Comparison of ENCODE assay signal across 23 mouse cellular contexts in genomic region chr1:157415771-157416170, GRCm38 (mm10). TPM values are rescaled to one million over a fixed set of nuclear protein-coding genes. Genes with fewer than 3 reads are reported as not detected.
A peak's percentile ranks its signal among the peaks of the same experiment; 100 is the strongest.
DNase-seq lines count a peak whose midpoint lies in the region; ATAC-seq and TF ChIP-seq lines count a peak whose summit lies in the region.
"Had no signal": no experiment of that assay in that cellular context is flagged by ENCODE, and none has a peak within 500 bp of the region (broad histone marks: within the 10 kb centered on the region; RNA-seq: fewer than 3 reads in every experiment).

No protein-coding gene starts in this region.

- no peak overlapping the region for H3K4me2 ChIP-seq in heart, postnatal 0 days (ENCODE audit: low read depth, low read length)
- H3K4me2 ChIP-seq in lung, embryonic 15.5 days, result peak overlapping the region; percentile 8; the same call in 1 of the 2 replicates
- H3K4me2 ChIP-seq: hindbrain, embryonic 15.5 days; intestine, embryonic 15.5 days; limb, embryonic 15.5 days; neural tube, embryonic 15.5 days had no signal

- DNase-seq in heart, adult 11 months, result peak; percentile 91
- DNase-seq in heart, postnatal 4 days, result no peak
- no peak for DNase-seq in heart, postnatal 0 days (ENCODE audit: low spot score)
- DNase-seq in heart, adult 9 months (ENCODE audit: low spot score in 2 of 2), result no peak
- no peak for DNase-seq in lung, postnatal 4 days
- peak; percentile 13 for DNase-seq in lung, postnatal 36 days
- DNase-seq in cerebellum, adult 11-12 months, result no peak
- DNase-seq: adrenal gland, postnatal 36 days; cerebellum, adult 8-10 months; gastrocnemius, postnatal 10 days; heart, adult 18-20 months; kidney, postnatal 14 days; liver, postnatal 0 days; right cerebral cortex, postnatal 14 days; thymus, postnatal 36 days had no signal

- TF ChIP-seq EP300 in heart, postnatal 0 days (IDR thresholded peaks at IDR 0.05; ENCODE audit: low read depth), result no peak

- H3K9ac ChIP-seq in heart, postnatal 0 days (replicated peaks; ENCODE audit: low read depth, low read length), result no peak overlapping the region
- no peak overlapping the region for H3K9ac ChIP-seq in lung, embryonic 15.5 days
- H3K9ac ChIP-seq: hindbrain, embryonic 15.5 days; intestine, embryonic 15.5 days; limb, embryonic 15.5 days; liver, postnatal 0 days; neural tube, embryonic 15.5 days had no signal

- TF ChIP-seq CTCF in heart, postnatal 0 days (IDR thresholded peaks at IDR 0.05; ENCODE audit: low read depth), result no peak

- H3K36me3 ChIP-seq in heart, postnatal 0 days (replicated peaks; ENCODE audit: control insufficient read depth, insufficient read depth, low read length), result peaks cover 9% of the 10 kb centered on the region
- peaks cover 6% of the 10 kb centered on the region for H3K36me3 ChIP-seq in lung, embryonic 15.5 days
- H3K36me3 ChIP-seq: intestine, embryonic 15.5 days; neural tube, embryonic 15.5 days had no signal

- no peaks in the 10 kb centered on the region for H3K9me3 ChIP-seq in heart, postnatal 0 days (replicated peaks; ENCODE audit: control insufficient read depth, low read length)
- H3K9me3 ChIP-seq in lung, embryonic 15.5 days, result no peaks in the 10 kb centered on the region
- H3K9me3 ChIP-seq: forebrain, embryonic 10.5 days; hindbrain, embryonic 15.5 days; intestine, embryonic 15.5 days; limb, embryonic 15.5 days; neural tube, embryonic 15.5 days had no signal

- no peak overlapping the region for H3K4me3 ChIP-seq in heart, postnatal 0 days (ENCODE audit: low read depth, low read length)
- H3K4me3 ChIP-seq in lung, embryonic 15.5 days, result no peak overlapping the region
- H3K4me3 ChIP-seq: forebrain, embryonic 10.5 days; hindbrain, embryonic 15.5 days; intestine, embryonic 15.5 days; limb, embryonic 15.5 days; neural tube, embryonic 15.5 days had no signal

- H3K27me3 ChIP-seq in heart, postnatal 0 days (ENCODE audit: control insufficient read depth, insufficient read depth, low read length), result no peaks in the 10 kb centered on the region
- H3K27me3 ChIP-seq in lung, embryonic 15.5 days, result no peaks in the 10 kb centered on the region
- H3K27me3 ChIP-seq: hindbrain, embryonic 15.5 days; intestine, embryonic 15.5 days; limb, embryonic 15.5 days; neural tube, embryonic 15.5 days had no signal

- ATAC-seq in heart, postnatal 0 days (ENCODE audit: insufficient read depth, low read depth), result no peak
- no peak for ATAC-seq in lung, embryonic 15.5 days (ENCODE audit: borderline replicate concordance, extremely low read depth, low FRiP score, low TSS enrichment)
- ATAC-seq: CD4-positive, CD25-positive, alpha-beta regulatory T cell, adult 4 months; intestine, embryonic 15.5 days; liver, postnatal 0 days; midbrain, embryonic 16.5 days had no signal

- 50% methylated on average over 3 of the region's 3 CpGs for WGBS in heart, postnatal 0 days
- WGBS in lung, embryonic 15.5 days, result 61% methylated on average over 3 of the region's 3 CpGs

- peaks cover 19% of the 10 kb centered on the region for H3K4me1 ChIP-seq in heart, postnatal 0 days (ENCODE audit: control insufficient read depth, insufficient read depth)
- peaks cover 8% of the 10 kb centered on the region for H3K4me1 ChIP-seq in lung, embryonic 15.5 days
- H3K4me1 ChIP-seq: limb, embryonic 15.5 days had no signal

- peak overlapping the region; percentile 83 for H3K27ac ChIP-seq in heart, postnatal 0 days (ENCODE audit: low read depth)
- H3K27ac ChIP-seq in lung, embryonic 15.5 days, result peak overlapping the region; percentile 41; the same call in 1 of the 2 replicates
- H3K27ac ChIP-seq: forebrain, embryonic 10.5 days; hindbrain, embryonic 15.5 days; intestine, embryonic 15.5 days; limb, embryonic 15.5 days; neural tube, embryonic 15.5 days had no signal

RNA-seq across cellular contexts. Expression of gene Rasal2, which starts 3.4 kb away (rescaled TPM):
- total RNA-seq in heart, postnatal 4 days (2021), result 10 to 100 TPM; 32.6 to 35.7 TPM
- total RNA-seq in heart, postnatal 0 days (2014; rRNA removed; ENCODE audit: low replicate concordance), result 28.9 and 35.9 TPM in 2 replicates
- polyA plus RNA-seq in heart, postnatal 0 days (2015; fragmentation: Nextera tagmentation; extraction: Ambion mirVana), result 18.5 and 20.2 TPM in 2 replicates
- polyA plus RNA-seq in lung, embryonic 15.5 days (2015; fragmentation: Nextera tagmentation; extraction: Ambion mirVana), result 8.9 and 9.5 TPM in 2 replicates
- polyA plus RNA-seq: CD4-positive, CD25-positive, alpha-beta regulatory T cell, adult 4 months had no signal

RNA-seq across cellular contexts. Expression of gene Cryzl2, which starts 42.6 kb away (rescaled TPM):
- 10 to 100 TPM; 20.1 to 22.8 TPM for total RNA-seq in heart, postnatal 4 days (2021)
- total RNA-seq in heart, postnatal 0 days (2014; rRNA removed; ENCODE audit: low replicate concordance), result 31.0 and 45.7 TPM in 2 replicates
- 38.1 and 38.5 TPM in 2 replicates for polyA plus RNA-seq in heart, postnatal 0 days (2015; fragmentation: Nextera tagmentation; extraction: Ambion mirVana)
- 11.4 and 13.4 TPM in 2 replicates for polyA plus RNA-seq in lung, embryonic 15.5 days (2015; fragmentation: Nextera tagmentation; extraction: Ambion mirVana)

Comparison
In these comparisons a context has a peak if more than half of its experiments do, and no peak if none do; other contexts are left out.
1. DNase-seq: peak in heart, adult 11 months (single experiment) and lung, postnatal 36 days (single experiment); none in heart, postnatal 4 days (single experiment), heart, postnatal 0 days (single experiment), heart, adult 9 months (0 of 2), lung, postnatal 4 days (0 of 2) and cerebellum, adult 11-12 months (single experiment).